Mouse (Mus musculus) kidney, embryonic 16.5 days (tissue): ENCODE measurements around the gene F13b. TPM values are rescaled to one million over a fixed set of nuclear protein-coding genes. Genes with fewer than 3 reads are reported as not detected.
A peak's percentile ranks its signal among the peaks of the same experiment; 100 is the strongest.

ENCODE experiments used
- ATAC-seq: fragments of 200-750 bp; cut with Nextera tagmentation; 2 replicates; pipeline ENCODE4 v1.8.0; 2017; ENCODE audit warnings: moderate TSS enrichment; ENCODE audit not compliant: low FRiP score, low TSS enrichment
- H3K27ac ChIP-seq: fragments of 300-500 bp; sonication (generic); 2 replicates; pipeline ENCODE4 v1.5.1; 2014; ENCODE audit warnings: low read length
- H3K27me3 ChIP-seq: fragments of 300-500 bp; sonication (generic); 2 replicates; pipeline ENCODE4 v1.6.1; 2014; ENCODE audit warnings: low read length, control low read depth, mixed read lengths; ENCODE audit not compliant: insufficient read depth
- H3K36me3 ChIP-seq: fragments of 300-500 bp; sonication (generic); 2 replicates; pipeline ENCODE4 v1.6.1; 2014; ENCODE audit warnings: low read length, control low read depth, mixed read lengths; ENCODE audit not compliant: insufficient read depth
- H3K4me1 ChIP-seq: fragments of 300-500 bp; sonication (generic); 2 replicates; pipeline ENCODE4 v1.6.1; 2014; ENCODE audit warnings: low read length, control low read depth, mixed read lengths; ENCODE audit not compliant: insufficient read depth
- H3K4me2 ChIP-seq: fragments of 300-500 bp; sonication (generic); replicated peaks from 2 replicates; pipeline ENCODE4 v1.6.1; 2014; ENCODE audit warnings: low read depth, low read length
- H3K4me3 ChIP-seq: fragments of 300-500 bp; sonication (generic); 2 replicates; pipeline ENCODE4 v1.5.1; 2014; ENCODE audit warnings: mild to moderate bottlenecking, low read length
- H3K9ac ChIP-seq: fragments of 300-500 bp; sonication (generic); replicated peaks from 2 replicates; pipeline ENCODE4 v1.6.1; 2014; ENCODE audit warnings: low read length
- H3K9me3 ChIP-seq: fragments of 300-500 bp; sonication (generic); 2 replicates; pipeline ENCODE4 v1.6.1; 2016; ENCODE audit warnings: low read length, control low read depth
- WGBS: fragments of 180-500 bp; shearing (Covaris S2); extraction: QIAGEN DNeasy Blood & Tissue Kit; methylation state at CpG from one replicate; pipeline ENCODE4 v1.1.7; 2014; 5-methylcytosine and 5-hydroxymethylcytosine counted together
- polyA plus RNA-seq: library from polyadenylated mRNA; unstranded; fragments of >200 nt; fragmentation: Nextera tagmentation; extraction: Ambion mirVana; gene quantifications from 2 replicates; pipeline ENCODE4 v1.2.1, GENCODE M21; 2015

The F13b gene
- polyA plus RNA-seq = 0.60 and 0.61 TPM in 2 replicates

DNA sequence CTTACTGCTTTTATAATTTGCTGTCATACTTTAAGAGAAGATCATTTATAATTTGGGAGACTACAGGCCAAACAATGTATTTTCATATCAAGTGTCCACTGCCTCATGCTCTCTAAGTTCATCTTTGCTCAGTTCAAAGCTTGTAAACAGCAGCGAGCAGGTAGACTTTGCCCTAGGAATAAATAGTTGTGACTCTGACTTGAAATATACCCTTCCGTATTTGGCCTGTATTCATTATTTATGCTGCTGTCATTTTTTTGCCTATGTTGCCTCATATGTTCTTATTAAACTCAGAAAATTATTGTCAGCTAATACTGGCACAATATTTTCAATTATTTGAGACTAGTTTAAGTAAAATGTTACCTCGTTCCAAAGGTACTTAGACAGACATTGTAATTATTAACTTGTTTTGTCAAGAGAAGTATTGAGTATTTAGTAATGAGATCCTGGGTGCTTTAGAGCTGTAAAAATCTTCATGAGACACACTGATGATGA is at the start of gene F13b:
Gene F13b, plus strand, starts transcription at position 445 of the 495 bp plus-strand sequence.
- H3K27ac ChIP-seq = no peak within 1 kb of the TSS
- no peaks in the 10 kb centered on the region for H3K27me3 ChIP-seq
- no peaks in the 10 kb centered on the region for H3K36me3 ChIP-seq
- no peaks in the 10 kb centered on the region for H3K9me3 ChIP-seq
- H3K4me1 ChIP-seq = no peaks in the 10 kb centered on the region
- H3K9ac ChIP-seq = no peak within 1 kb of the TSS
- no peak within 1 kb of the TSS for H3K4me2 ChIP-seq
- H3K4me3 ChIP-seq = no peak within 1 kb of the TSS
- WGBS = 77% methylated on average over 3 of the region's 3 CpGs
- ATAC-seq = no peak

- ATAC-seq = peak; percentile 99
- Histone ChIP-seq H3K4me2 (peak within 1 kb of the TSS; percentile 77), H3K36me3 (peaks cover 17% of the 10 kb centered on the region), H3K27me3 (no peaks in the 10 kb centered on the region), H3K9ac (peak within 1 kb of the TSS; percentile 72), H3K4me1 (peaks cover 16% of the 10 kb centered on the region), H3K9me3 (no peaks in the 10 kb centered on the region), H3K4me3 (peak within 1 kb of the TSS; percentile 85), H3K27ac (peak within 1 kb of the TSS; percentile 53)
- under 1% methylated on average over 64 of the region's 65 CpGs for WGBS
Measured at GRCm38 (mm10) chr1:139454340-139455225, 46.9 kb upstream of the F13b start, which contains the start of gene Aspm. Gene Aspm, plus strand, starts transcription at chr1:139454772.

DNA sequence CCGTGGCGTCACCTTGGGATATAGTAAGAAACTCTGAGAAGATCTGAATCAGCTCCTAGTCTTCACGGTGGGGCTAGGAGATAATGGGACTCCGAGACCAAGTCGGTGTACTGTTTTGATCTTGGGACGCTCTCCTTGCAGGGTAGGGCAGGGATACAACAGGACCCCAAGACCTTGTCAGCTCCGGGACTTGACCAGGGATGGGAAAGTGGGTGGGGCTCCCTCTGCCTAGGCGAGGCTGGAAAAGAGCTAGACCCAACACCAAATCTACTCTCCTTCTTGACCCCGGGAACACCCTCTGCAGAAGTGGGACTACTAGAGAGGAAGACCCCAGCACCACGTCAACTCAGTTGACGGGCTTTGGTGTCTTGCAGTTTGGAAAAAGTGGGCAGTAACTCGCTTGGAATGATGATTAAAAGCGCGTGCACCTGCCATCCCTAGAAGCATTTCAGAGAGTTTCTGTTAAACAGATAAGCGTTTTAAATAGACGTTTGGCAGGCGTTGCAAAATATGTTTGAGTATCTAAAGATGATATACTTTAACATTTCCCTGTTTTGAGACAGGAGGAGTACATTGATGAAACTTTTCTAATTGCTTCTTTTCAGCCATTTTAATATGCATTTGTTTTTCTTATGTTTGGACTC is 46.2 kb upstream of the F13b start:
- Histone ChIP-seq H3K36me3 (peaks cover 17% of the 10 kb centered on the region), H3K27me3 (no peaks in the 10 kb centered on the region), H3K27ac (peak overlapping the region; percentile 53; the same call in 1 of the 2 replicates), H3K4me2 (peak overlapping the region; percentile 77), H3K9ac (peak overlapping the region; percentile 72), H3K4me1 (peaks cover 20% of the 10 kb centered on the region), H3K9me3 (no peaks in the 10 kb centered on the region), H3K4me3 (peak overlapping the region; percentile 85)
- WGBS = 3% methylated on average over 17 of the region's 17 CpGs
- ATAC-seq = peak; percentile 60

DNA sequence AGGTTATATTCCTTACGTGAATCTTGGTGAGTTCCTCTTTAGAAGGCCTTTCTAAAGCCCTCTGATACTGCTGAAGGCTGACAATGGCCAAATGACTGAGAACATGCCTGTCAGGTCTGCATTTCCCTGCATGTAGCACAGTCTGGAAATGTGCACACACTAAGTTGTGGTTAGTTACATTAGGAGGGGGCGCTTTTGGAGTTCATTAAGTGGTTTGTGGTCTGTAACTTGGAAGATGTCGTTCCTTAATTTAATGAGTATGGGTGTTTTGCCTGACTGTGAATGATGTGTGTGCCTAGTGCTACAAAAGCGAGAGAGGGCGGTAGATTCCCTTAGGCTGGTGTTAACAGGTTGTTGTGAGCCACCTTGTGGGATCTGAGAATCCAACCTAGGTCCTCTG is 40.7 kb upstream of the F13b start:
- no peak overlapping the region for H3K9ac ChIP-seq
- WGBS = 80% methylated on average over 5 of the region's 5 CpGs
- ATAC-seq = no peak

DNA sequence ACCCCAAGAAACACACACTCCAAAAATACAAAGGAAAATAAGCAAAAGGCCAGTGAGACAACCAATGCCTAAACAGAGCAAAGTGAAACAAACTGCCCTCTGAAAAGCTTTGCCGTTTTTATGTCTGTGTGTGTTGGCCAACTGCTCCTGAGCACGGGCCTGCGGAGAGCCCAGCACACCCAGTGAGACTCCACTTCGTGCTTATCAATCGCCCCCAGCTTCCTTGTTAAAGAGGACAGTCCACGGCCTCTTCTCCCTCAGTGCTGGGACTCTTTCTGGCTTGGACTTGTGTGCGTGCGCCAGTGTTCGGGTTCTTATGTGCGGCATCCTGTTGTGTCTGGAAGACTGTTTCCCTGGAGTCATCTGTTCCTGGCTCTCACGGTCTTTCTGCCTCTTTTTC is 35.6 kb upstream of the F13b start:
- no peaks in the 10 kb centered on the region for H3K9me3 ChIP-seq
- H3K4me1 ChIP-seq = no peaks in the 10 kb centered on the region
- no peak overlapping the region for H3K9ac ChIP-seq
- no peak for ATAC-seq
- no peak overlapping the region for H3K4me3 ChIP-seq
- 94% methylated on average over 11 of the region's 11 CpGs for WGBS
- no peak overlapping the region for H3K4me2 ChIP-seq
- H3K36me3 ChIP-seq = peaks cover 52% of the 10 kb centered on the region
- H3K27ac ChIP-seq = no peak overlapping the region
- H3K27me3 ChIP-seq = no peaks in the 10 kb centered on the region

More for the DNA sequence above, 40.7 kb upstream of the F13b start:
- peaks cover 37% of the 10 kb centered on the region for H3K36me3 ChIP-seq
- H3K27me3 ChIP-seq = no peaks in the 10 kb centered on the region
- H3K4me1 ChIP-seq = peaks cover 16% of the 10 kb centered on the region
- H3K9me3 ChIP-seq = no peaks in the 10 kb centered on the region
- H3K4me3 ChIP-seq = no peak overlapping the region
- H3K4me2 ChIP-seq = no peak overlapping the region
- H3K27ac ChIP-seq = no peak overlapping the region

GRCm38 (mm10) chr1:139478898-139479297 is 22.6 kb upstream of the F13b start:
- Histone ChIP-seq H3K9me3 (no peaks in the 10 kb centered on the region), H3K4me3 (no peak overlapping the region), H3K27me3 (no peaks in the 10 kb centered on the region), H3K4me1 (no peaks in the 10 kb centered on the region), H3K4me2 (no peak overlapping the region), H3K36me3 (peaks cover 65% of the 10 kb centered on the region), H3K27ac (no peak overlapping the region), H3K9ac (no peak overlapping the region)
- ATAC-seq = no peak
- 93% methylated on average over 11 of the region's 11 CpGs for WGBS

- Histone ChIP-seq H3K4me1 (no peaks in the 10 kb centered on the region), H3K36me3 (peaks cover 57% of the 10 kb centered on the region), H3K9ac (no peak overlapping the region), H3K9me3 (no peaks in the 10 kb centered on the region), H3K27me3 (no peaks in the 10 kb centered on the region), H3K27ac (no peak overlapping the region), H3K4me3 (no peak overlapping the region), H3K4me2 (no peak overlapping the region)
- ATAC-seq = no peak
- WGBS = 92% methylated on average over 8 of the region's 8 CpGs
Measured at GRCm38 (mm10) chr1:139480246-139480645, 21.3 kb upstream of the F13b start.

DNA sequence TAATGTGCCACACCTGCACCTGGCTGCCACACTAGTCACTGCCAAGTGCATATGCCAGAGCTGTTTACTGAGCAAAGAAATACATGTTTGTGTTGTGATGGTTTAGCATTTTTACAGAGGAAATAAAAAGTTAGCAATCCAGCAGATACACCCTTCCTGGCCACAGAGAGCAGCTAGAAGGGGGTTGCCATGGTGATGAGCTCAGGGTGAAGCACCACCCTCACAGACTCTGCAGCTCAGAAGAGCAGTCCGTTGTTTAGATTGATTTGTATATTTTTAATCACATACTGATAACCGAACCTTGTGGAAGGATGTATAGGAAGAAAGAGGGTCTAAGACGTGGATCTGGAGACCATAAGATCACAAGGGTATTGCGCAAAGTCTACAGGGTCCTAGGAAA is 20.4 kb upstream of the F13b start:
- Histone ChIP-seq H3K36me3 (peaks cover 50% of the 10 kb centered on the region), H3K9ac (no peak overlapping the region), H3K4me1 (no peaks in the 10 kb centered on the region), H3K27ac (no peak overlapping the region), H3K4me3 (no peak overlapping the region), H3K4me2 (no peak overlapping the region), H3K27me3 (no peaks in the 10 kb centered on the region), H3K9me3 (no peaks in the 10 kb centered on the region)
- ATAC-seq = no peak
- 89% methylated on average over 4 of the region's 4 CpGs for WGBS

- Histone ChIP-seq H3K36me3 (peaks cover 36% of the 10 kb centered on the region), H3K27me3 (no peaks in the 10 kb centered on the region), H3K4me1 (no peaks in the 10 kb centered on the region), H3K4me2 (no peak overlapping the region), H3K4me3 (no peak overlapping the region), H3K9me3 (no peaks in the 10 kb centered on the region), H3K27ac (no peak overlapping the region), H3K9ac (no peak overlapping the region)
- 91% methylated on average over 3 of the region's 3 CpGs for WGBS
- no peak for ATAC-seq
Measured at GRCm38 (mm10) chr1:139494630-139495029, 6.9 kb upstream of the F13b start.
